Mouse (Mus musculus) heart, embryonic 15.5 days (tissue): ENCODE measurements at regions not wholly inside any gene's neighbourhood (a gene's known extent, or its start where the extent isn't known, plus 50 kb on each side); places are given as distances from the start of the nearest gene placed in this dataset.

Source experiments
- ATAC-seq: fragments of 200-750 bp; cut with Nextera tagmentation; replicated peaks from 2 replicates; pipeline ENCODE4 v1.8.0; 2017; ENCODE audit warnings: low read depth, moderate TSS enrichment; ENCODE audit not compliant: insufficient number of reproducible peaks, insufficient read depth, low FRiP score
- H3K27ac ChIP-seq: fragments of 300-500 bp; sonication (generic); 2 replicates; pipeline ENCODE4 v1.5.1; 2015; ENCODE audit warnings: mild to moderate bottlenecking, inconsistent platforms
- H3K27me3 ChIP-seq: fragments of 300-500 bp; sonication (generic); 2 replicates; pipeline ENCODE4 v1.6.1; 2015; ENCODE audit warnings: inconsistent platforms
- H3K36me3 ChIP-seq: fragments of 300-500 bp; sonication (generic); 2 replicates; pipeline ENCODE4 v1.6.1; 2015; ENCODE audit warnings: mild to moderate bottlenecking, inconsistent platforms
- H3K4me1 ChIP-seq: fragments of 300-500 bp; sonication (generic); replicated peaks from 2 replicates; pipeline ENCODE4 v1.6.1; 2015; ENCODE audit warnings: inconsistent platforms
- H3K4me2 ChIP-seq: fragments of 300-500 bp; sonication (generic); 2 replicates; pipeline ENCODE4 v1.6.1; 2015; ENCODE audit warnings: inconsistent platforms, mild to moderate bottlenecking, moderate library complexity
- H3K4me3 ChIP-seq: fragments of 300-500 bp; sonication (generic); 2 replicates; pipeline ENCODE4 v1.5.1; 2015; ENCODE audit warnings: mild to moderate bottlenecking, inconsistent platforms
- H3K9ac ChIP-seq: fragments of 300-500 bp; sonication (generic); 2 replicates; pipeline ENCODE4 v1.6.1; 2015; ENCODE audit warnings: mild to moderate bottlenecking, inconsistent platforms
- H3K9me3 ChIP-seq: fragments of 300-500 bp; sonication (generic); replicated peaks from 2 replicates; pipeline ENCODE4 v1.6.1; 2016; ENCODE audit warnings: inconsistent platforms
- WGBS: fragments of 180-500 bp; shearing (Covaris S2); methylation state at CpG from one replicate; pipeline ENCODE4 v1.1.7; 2015; ENCODE audit warnings: mixed read lengths; 5-methylcytosine and 5-hydroxymethylcytosine counted together

- Histone ChIP-seq H3K9me3 (no peaks in the 10 kb centered on the region), H3K27me3 (no peaks in the 10 kb centered on the region; the same call in 1 of the 2 replicates), H3K36me3 (no peaks in the 10 kb centered on the region), H3K4me1 (no peaks in the 10 kb centered on the region), H3K27ac (no peak overlapping the region), H3K4me2 (no peak overlapping the region), H3K4me3 (no peak overlapping the region), H3K9ac (no peak overlapping the region)
- no peak for ATAC-seq
- WGBS = 54% methylated on average over 2 of the region's 2 CpGs
Observed at GRCm38 (mm10) chrX:11821165-11821564, 339.0 kb downstream of the Bcor start.

- Histone ChIP-seq H3K4me3 (no peak overlapping the region), H3K4me2 (no peak overlapping the region), H3K27me3 (no peaks in the 10 kb centered on the region; the same call in 1 of the 2 replicates), H3K36me3 (no peaks in the 10 kb centered on the region), H3K9ac (no peak overlapping the region), H3K9me3 (no peaks in the 10 kb centered on the region), H3K27ac (no peak overlapping the region), H3K4me1 (no peaks in the 10 kb centered on the region)
- no peak for ATAC-seq
- 58% methylated on average over 16 of the region's 16 CpGs for WGBS
Observed at GRCm38 (mm10) chrX:11821880-11822768, 338.0 kb downstream of the Bcor start.

DNA sequence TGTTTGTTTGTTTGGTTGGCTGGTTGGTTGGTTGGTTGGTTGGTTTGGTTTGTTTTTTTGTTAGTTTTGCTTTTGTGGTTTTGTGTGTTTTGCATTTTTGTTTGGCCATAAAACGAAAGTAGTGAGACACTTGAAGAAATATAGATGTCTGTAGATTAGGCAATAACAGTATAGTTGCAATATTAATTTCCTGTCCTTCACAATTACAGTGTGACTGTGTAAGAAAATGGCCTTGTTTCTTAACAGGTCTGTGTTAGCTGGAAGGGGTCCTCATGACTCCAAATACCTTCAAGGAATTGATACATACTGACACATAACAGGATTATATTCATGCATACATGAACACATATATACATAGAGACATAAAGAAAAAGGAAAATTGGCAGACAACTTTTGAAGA, 334.2 kb downstream of the Bcor start:
- no peak for ATAC-seq

DNA sequence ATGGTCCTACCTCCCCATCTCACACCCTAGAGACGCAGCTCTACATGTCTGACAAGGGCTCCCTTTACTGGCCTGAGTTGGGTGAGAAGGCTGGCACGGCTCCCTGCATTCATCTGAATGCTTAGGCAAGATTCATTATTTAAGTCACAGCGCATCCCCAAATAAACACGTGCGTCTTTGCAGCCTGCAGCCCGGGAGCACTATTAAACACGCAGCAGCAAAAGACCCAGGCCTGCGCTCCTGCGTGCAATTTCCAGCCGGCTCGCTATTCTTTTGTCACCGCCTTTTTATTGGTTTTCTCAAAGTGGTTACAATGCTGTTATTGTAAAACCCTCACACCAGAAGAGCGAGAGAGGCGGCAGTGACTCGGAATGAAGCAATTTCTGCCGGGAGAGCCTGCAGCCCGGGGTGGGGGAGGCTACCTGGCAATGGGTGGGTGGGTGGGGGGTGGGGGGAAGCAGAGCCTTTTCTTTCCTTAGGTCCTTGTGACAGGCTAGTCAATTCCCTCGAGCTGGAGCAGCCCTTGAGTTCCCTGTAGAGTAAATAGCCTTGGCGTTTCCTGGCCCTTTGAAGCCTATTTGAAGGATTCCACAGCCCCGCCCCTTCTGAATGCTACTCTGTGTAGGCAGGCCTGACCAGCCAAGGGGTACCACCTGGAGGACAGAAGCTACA, 333.3 kb downstream of the Bcor start:
- Histone ChIP-seq H3K9ac (no peak overlapping the region), H3K36me3 (no peaks in the 10 kb centered on the region), H3K4me1 (no peaks in the 10 kb centered on the region), H3K27me3 (no peaks in the 10 kb centered on the region; the same call in 1 of the 2 replicates), H3K4me3 (no peak overlapping the region), H3K4me2 (peak overlapping the region; percentile 23; the same call in 1 of the 2 replicates), H3K27ac (no peak overlapping the region), H3K9me3 (no peaks in the 10 kb centered on the region)
- 28% methylated on average over 20 of the region's 20 CpGs for WGBS
- ATAC-seq = no peak

More for the DNA sequence above, 334.2 kb downstream of the Bcor start:
- Histone ChIP-seq H3K4me3 (no peak overlapping the region), H3K9ac (no peak overlapping the region), H3K9me3 (no peaks in the 10 kb centered on the region), H3K27ac (no peak overlapping the region), H3K27me3 (no peaks in the 10 kb centered on the region; the same call in 1 of the 2 replicates), H3K4me1 (no peaks in the 10 kb centered on the region), H3K4me2 (no peak overlapping the region), H3K36me3 (no peaks in the 10 kb centered on the region)
- 81% methylated on average over 1 of the region's 1 CpGs for WGBS

DNA sequence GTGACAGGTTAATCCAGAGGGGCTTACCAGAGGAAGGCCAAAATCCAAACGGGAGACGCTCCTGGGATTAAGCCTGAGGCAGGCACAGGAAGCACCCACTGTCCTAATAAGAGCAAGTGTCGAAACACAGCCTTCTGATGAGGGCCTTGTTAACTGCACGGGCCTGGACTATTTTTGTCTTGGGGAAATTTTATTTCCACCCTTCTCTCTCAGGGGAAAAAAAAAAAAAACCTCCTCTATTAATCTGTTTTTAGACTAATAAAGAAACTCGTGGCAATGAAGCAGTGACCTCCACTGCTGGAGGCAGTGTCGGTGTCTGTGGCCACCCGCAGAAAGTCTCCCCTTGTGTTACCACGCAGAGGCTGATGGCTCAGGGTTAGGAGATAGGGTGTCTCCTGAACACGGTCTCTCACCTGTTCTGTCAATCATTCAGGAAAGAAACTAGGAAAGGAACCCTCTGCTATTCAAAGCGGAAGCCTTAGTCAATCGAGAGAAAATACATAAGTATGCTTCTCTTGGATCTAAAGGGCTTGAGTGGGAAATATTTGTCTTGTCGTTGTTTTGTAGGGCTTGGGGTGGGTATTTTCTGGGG, 330.6 kb downstream of the Bcor start:
- Histone ChIP-seq H3K36me3 (no peaks in the 10 kb centered on the region), H3K9ac (no peak overlapping the region), H3K4me3 (no peak overlapping the region), H3K4me2 (no peak overlapping the region), H3K27me3 (no peaks in the 10 kb centered on the region; the same call in 1 of the 2 replicates), H3K27ac (no peak overlapping the region), H3K4me1 (no peaks in the 10 kb centered on the region), H3K9me3 (no peaks in the 10 kb centered on the region)
- no peak for ATAC-seq
- WGBS = 58% methylated on average over 12 of the region's 12 CpGs

GRCm38 (mm10) chrX:11837566-11837965, 322.6 kb downstream of the Bcor start:
- H3K27ac ChIP-seq = no peak overlapping the region
- no peaks in the 10 kb centered on the region for H3K27me3 ChIP-seq
- ATAC-seq = no peak

GRCm38 (mm10) chrX:11839665-11840245, 320.4 kb downstream of the Bcor start:
- Histone ChIP-seq H3K4me1 (peaks cover 28% of the 10 kb centered on the region), H3K4me2 (peak overlapping the region; percentile 23; the same call in 1 of the 2 replicates), H3K4me3 (no peak overlapping the region), H3K36me3 (no peaks in the 10 kb centered on the region), H3K9me3 (no peaks in the 10 kb centered on the region), H3K9ac (no peak overlapping the region), H3K27ac (peak overlapping the region; percentile 84), H3K27me3 (no peaks in the 10 kb centered on the region)
- ATAC-seq = peak; percentile 70; the same call in 1 of the 2 replicates
- 39% methylated on average over 12 of the region's 12 CpGs for WGBS

More at GRCm38 (mm10) chrX:11837566-11837965, 322.6 kb downstream of the Bcor start:
- Histone ChIP-seq H3K36me3 (no peaks in the 10 kb centered on the region), H3K4me1 (peaks cover 28% of the 10 kb centered on the region), H3K4me3 (no peak overlapping the region), H3K9me3 (no peaks in the 10 kb centered on the region), H3K9ac (no peak overlapping the region), H3K4me2 (peak overlapping the region; percentile 10; the same call in 1 of the 2 replicates)
- 33% methylated on average over 5 of the region's 5 CpGs for WGBS

DNA sequence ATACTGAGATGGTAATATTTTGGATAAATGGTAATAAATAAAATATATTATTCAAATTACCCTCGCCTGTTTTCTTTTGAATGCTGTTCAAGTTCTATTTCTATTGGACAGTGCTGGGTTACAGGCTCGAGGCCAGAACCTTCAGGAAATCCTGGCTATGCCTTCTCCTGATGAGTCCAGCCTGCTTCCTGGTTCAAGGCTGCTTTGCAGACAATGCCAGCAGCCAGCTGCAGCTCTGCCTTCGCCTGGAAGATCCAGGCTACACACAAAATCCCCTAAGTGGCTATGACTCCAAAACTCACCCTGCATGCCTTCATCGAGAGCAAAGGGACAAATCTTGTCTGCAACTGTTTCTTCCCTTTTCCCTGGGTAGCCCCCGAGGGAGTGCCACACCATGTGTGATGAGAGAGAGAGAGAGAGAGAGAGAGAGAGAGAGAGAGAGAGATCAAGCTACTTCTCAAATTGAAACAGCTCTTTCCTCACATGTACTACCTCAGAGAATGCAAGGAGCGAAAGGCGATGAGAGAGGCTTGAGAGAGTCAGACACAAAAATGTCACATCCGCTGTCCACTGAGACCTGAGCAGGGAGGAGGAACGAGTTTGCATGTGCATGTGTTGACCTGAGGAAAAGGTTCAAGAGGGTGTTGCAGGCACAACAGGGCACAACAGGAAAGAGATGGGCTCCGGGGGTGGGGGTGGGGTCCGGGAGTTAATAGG, 319.7 kb downstream of the Bcor start:
- 37% methylated on average over 11 of the region's 11 CpGs for WGBS
- no peak for ATAC-seq
- no peaks in the 10 kb centered on the region for H3K36me3 ChIP-seq
- H3K4me1 ChIP-seq = peaks cover 28% of the 10 kb centered on the region
- H3K9me3 ChIP-seq = no peaks in the 10 kb centered on the region
- peak overlapping the region; percentile 84 for H3K27ac ChIP-seq
- no peak overlapping the region for H3K4me3 ChIP-seq
- H3K27me3 ChIP-seq = no peaks in the 10 kb centered on the region
- H3K4me2 ChIP-seq = no peak overlapping the region
- H3K9ac ChIP-seq = no peak overlapping the region

DNA sequence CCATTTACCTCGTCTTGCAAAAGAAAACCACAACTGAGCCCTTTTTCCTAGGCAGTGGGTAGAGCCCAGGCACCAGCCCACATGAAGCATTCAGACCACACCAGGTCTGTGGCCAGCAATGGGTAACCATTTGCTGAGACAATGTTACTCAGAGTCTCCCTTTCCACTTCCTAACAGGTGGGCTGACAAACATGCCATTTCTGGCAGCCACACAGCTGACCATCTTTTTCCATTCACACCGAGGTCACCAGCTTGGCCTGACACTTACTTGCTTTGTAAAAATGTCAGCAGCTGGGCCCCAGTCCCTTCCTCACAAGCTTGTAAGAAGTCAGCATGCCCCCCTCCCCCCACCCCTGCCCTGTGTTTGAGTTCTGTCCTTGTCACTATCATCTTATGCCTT, 314.6 kb downstream of the Bcor start:
- Histone ChIP-seq H3K9ac (no peak overlapping the region), H3K27me3 (no peaks in the 10 kb centered on the region), H3K4me2 (no peak overlapping the region), H3K36me3 (no peaks in the 10 kb centered on the region), H3K27ac (no peak overlapping the region), H3K4me1 (peaks cover 3% of the 10 kb centered on the region; the same call in 1 of the 2 replicates), H3K9me3 (no peaks in the 10 kb centered on the region), H3K4me3 (no peak overlapping the region)
- 55% methylated on average over 2 of the region's 2 CpGs for WGBS
- ATAC-seq = no peak

GRCm38 (mm10) chrX:11855910-11856309, 304.2 kb downstream of the Bcor start:
- Histone ChIP-seq H3K36me3 (no peaks in the 10 kb centered on the region), H3K4me3 (no peak overlapping the region), H3K4me1 (peaks cover 3% of the 10 kb centered on the region; the same call in 1 of the 2 replicates), H3K27ac (no peak overlapping the region), H3K27me3 (peaks cover 16% of the 10 kb centered on the region), H3K9ac (no peak overlapping the region), H3K9me3 (no peaks in the 10 kb centered on the region), H3K4me2 (no peak overlapping the region)
- WGBS = 44% methylated on average over 4 of the region's 4 CpGs
- ATAC-seq = no peak
